Mouse (Mus musculus): Measurements from ENCODE around the gene Mpp6.

Mpp6 gene

DNA sequence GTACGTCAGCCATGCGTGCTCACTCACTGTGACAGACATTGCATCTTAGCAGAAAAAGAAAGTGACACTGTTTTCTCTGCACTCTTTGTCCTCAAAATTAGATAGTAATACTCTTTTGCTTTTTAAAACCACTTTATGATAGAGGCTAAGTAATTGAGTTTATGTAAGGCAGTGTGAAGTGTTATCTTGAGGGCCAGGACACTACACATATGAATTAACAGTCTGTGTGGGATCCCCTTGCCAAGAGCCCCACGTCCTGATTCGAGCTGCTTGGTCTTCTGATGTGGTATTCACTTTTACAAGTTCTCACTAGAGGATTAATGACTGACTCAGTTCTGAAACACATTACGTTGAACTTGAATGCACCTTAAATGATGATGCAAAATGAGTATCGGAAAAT is 49.8 kb downstream of the Mpp6 start:
- no peak for DNase-seq

DNA sequence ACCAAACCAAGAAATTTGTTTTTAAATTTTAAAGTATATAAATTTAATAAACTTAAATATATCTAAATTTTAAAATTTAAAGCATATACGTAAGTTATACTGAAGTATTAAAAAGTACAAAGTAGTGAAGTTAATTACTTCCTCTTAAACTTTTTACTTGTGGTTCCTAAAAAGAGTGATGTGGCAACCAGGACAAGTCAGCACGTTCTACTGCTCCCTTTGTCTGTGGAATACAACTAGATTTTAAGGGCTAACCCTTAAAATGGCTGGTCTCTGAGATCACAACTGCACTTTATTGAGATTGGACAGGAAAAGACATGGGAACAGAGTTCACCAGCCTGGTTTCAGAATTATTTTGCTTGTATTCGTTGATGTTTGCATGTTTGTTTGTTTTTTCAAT is 53.0 kb downstream of the Mpp6 start:
- DNase-seq: no peak

DNA sequence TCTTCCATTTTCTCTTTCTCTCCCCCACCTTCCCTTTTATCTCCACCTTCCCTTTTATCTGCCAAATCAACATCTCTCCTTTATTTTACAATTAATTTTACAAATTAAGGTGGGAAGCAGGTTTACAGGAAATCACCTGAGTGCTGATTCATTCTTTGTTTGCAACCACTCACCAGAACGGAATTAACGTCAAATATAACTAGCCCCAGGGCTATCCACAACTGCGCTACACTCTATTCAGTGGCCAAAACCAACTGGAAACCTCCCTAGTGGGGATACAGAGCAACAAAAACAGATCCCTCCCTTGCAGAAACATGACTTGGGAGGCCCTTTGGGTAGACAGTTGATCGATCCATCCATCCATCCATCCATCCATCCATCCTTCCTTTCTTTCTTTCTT is 58.8 kb downstream of the Mpp6 start:
- no peak for DNase-seq

DNA sequence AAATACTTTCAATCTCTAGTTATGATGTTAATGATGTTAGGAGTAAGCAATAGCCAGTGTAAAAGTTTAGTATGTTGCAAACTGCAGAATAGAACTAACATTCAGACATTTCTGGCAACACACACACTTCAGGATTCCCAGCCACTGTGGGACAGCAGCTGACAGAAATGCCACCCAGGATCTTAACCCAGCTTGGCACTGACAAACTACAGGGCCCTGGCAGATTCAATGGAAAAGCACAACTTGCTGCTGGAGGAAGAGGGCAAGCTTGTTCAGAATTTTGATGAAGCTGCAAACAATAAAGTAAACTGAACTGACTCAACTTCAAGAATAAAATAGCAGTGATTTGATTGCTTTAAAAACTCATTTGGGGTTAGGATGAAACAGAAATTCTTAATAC is 59.7 kb downstream of the Mpp6 start:
- no peak for DNase-seq

DNA sequence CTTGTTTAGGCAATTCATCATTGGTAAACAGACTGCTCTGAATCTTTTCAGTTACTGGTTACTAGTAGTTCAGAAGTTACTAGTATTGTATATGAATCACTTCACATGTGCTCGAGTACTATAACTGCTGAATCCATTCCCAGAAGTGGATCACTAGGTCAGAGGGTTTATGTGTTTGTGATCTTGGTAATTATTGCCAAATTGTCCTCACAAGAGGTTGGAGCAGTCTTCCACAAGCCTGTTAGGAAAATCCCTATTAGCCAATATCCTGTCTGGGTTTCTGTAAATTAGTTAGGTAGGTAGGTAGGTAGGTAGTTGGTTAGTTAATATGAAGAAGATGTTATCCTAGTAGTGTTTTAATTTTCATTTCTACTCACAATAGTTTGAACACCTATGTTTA is 65.7 kb downstream of the Mpp6 start:
- peak in 1 of 2 experiments; percentile 12 for DNase-seq

DNA sequence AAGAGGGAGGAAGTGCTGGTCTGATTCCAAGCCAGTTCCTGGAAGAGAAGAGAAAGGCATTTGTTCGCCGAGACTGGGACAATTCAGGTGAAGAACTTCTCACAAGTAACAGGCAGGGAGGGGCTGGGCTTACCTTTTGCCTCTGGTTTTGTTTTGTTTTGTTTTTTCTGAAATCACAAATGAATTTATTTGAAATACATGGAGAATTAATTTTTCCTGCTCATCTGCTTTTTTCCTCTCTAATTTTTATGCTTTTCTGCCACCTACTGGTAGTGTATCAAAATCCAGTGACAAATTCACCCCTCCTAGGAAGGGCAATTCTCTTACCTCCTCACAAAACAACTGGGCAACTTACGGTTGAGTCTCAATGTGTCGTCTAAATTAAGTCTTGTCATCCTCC is 70.1 kb downstream of the Mpp6 start:
- DNase-seq: peak; percentile 17 to 21

DNA sequence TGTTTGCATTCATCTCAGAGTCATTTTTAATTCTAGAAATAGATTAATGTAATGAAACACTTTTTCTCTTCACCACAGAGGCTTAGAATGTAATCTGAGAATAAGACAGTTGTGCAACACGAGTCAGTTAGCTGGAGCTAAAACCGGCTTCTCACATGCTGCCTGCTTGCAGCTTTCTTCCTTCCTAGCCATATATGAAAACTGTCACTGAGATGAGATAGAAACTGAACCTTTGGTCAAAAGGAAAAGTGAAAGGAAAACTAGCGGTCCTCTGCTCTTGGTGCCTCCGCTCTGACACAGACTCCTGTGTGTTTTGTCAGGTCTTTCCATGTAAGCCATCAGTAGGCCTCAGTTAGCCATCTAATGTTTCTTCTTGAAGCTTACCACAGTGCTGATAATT is 77.9 kb downstream of the Mpp6 start:
- peak in 1 of 2 experiments; percentile 8 for DNase-seq

DNA sequence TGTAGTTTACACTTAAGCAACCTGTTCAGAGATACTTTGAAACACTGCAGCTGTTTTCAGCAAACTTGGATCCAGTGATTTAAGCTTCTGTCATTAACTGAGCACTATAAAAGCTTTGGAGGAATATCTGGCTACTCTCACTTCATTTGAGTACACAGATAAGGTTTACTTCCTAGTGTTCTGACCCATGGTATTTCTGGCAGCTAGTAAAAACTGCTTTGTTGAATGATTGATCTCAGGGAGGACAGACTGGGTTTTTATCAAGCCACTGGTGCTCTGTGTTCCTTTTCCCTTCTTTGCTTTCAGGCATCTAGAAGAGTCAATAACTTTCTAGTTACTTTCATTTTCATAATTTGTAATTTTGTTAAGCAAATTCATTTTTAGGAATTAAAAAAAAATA is 79.3 kb downstream of the Mpp6 start:
- no peak for DNase-seq

DNA sequence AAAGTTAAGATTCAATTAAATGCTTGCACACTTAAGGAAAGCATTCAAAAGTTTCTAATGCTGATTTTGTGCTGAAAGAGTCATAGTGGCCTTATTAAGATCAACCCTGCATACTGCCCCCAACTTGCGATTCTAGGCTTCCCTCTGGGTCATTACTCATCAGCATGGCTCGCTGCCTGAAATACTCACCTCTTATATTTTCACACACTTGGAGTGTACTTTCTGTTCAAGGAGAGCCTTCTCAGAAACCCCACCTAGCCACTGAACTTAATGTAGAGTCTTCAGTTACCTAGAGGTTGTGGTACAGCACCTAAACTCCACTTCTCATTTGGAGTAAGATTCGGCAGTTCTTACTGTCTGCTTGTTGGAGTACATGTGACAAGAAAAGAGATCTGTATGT is 81.6 kb downstream of the Mpp6 start:
- DNase-seq: no peak

DNA sequence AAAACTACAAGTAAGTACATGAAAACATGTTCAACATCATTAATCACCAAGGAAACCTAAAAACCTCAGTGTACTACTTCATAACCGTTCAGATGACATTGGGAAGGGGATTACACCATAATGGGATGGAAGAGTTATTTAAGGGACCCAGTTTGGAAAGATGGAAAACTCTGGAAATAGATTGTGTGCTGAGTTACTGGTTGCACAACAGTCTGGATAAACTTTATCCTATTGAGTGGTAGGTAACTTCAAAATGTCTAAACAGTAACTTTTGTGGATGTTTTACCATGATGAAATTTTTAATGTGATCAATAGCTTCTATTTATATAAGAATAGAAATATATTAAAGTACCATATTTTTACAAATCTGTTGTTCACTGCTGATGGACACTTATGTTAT is 82.1 kb downstream of the Mpp6 start:
- DNase-seq: no peak

DNA sequence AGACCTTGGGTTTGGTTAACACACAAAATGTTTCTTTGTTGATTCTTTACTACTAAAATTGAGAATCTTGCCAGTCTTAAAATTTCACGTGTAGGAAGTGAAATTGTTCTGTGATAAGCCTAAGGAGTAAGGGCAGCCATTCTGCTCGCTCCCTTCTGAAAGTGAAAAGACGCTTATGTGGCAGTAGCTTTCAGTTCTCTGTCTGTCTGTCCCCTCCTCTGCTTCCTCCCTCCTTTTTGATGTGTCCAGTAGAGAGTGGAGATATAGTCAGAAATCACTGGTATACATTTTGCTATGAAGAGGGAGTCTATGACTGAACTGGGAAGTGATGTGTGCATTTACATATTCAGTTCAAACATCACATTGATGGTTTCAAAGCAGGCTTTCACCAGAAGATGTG is 82.8 kb downstream of the Mpp6 start:
- DNase-seq: no peak

DNA sequence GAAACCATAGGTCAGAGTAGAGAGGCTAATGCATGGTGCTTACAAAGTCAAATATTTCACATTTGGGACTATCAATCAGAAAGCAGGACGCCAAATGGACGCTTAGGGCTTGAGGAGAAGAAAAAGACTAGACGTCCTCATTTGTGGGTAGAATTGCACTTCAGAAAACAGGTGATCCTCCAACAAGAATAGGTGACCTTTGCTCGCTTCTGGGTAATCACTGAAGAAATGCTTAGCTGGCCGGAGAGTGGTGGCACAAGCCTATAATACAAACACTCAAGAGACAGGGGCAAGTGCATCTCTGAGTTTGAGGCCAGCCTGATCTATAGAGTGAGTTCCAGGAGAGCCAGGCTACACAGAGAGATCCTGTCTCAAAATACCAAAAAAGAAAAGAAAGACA is 83.8 kb downstream of the Mpp6 start:
- DNase-seq: peak; percentile 44 to 47

DNA sequence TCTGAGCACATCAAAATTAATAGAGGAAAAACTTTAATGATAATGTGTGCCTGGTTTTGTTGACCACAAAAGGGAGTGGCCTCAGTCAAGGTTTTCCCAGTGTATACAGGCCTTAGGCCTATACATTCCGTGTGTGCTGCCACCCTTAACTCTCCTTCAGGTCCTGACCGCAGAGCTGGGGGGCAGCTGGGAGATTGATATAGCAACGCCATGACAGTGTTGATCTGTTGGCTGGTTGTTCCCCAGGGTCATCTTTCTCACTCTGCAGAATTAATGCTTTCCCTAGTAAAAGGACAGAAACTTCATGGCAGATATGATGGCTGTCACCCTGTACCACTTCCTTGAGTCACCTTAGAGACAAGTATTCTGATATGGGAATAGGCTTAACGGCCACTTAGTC is 94.3 kb downstream of the Mpp6 start:
- DNase-seq: no peak

DNA sequence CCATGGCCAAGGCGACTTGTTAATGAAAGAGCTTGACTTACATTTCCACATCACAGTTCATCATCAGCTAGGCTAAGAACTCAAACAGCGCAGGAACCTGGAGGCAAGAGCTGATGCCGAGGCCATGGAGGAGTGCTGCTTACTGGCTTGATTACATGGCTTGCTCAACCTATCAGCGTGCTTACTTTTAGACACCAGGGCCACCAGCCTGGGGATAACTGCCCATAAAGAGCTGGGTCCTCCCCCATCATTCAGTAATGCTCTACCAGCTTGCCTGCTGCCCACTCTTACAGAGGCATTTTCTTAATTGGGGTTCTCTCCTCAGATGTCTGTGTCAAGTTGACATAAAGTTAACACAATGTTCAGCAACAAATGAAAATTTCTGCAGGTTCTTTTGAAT is 95.1 kb downstream of the Mpp6 start:
- no peak for DNase-seq

DNA sequence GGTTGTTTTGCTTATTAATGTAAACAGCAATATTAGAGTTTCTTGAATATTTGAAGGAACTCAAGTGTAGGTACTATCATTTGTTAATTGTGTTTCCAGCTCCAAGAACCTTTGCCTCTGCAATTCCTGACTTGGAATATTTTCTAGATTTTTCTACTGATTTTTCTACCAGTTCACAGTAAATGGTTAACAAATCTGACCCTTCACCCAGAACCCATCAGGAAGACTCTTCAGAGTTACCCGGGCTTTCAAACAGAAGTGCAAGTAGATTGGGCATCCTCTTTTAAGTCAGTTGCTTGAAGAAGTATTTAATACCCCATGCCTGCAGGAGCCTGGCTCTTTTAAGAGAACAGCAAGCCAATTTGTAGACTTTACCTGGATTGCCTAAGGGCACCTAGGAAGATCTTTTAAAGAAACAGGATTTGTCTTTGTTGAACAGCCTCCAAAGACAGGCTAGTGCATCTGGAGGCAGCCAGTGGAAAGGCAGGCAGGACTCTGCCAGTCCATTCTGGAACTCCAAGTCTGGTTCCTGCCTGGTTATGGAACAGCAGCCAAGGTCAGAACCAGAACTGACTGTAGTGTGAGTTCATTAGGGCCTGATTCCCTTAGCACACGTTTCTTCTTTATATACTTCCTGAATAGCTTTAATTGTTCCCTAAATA is 104.8 kb downstream of the Mpp6 start:
- DNase-seq: peak; percentile 48 to 76

DNA sequence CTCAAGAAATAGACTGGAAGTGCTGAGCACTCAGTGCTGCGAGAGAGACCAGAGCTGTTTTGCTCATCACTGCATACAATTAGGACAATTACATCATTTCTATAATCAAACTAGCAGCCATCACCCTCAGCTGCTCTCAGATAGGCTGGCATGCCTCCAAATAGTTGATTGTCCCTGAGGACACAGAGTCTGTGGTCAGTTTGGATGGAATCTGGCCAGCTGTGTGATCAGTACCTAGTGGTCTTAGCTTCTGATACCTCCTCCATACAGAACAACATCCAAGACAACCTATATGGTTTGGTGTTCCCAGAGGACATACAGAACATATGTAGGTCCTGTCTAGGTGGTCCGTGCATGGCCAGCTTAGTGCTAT is 105.3 kb downstream of the Mpp6 start:
- DNase-seq: peak; percentile 19 to 26

DNA sequence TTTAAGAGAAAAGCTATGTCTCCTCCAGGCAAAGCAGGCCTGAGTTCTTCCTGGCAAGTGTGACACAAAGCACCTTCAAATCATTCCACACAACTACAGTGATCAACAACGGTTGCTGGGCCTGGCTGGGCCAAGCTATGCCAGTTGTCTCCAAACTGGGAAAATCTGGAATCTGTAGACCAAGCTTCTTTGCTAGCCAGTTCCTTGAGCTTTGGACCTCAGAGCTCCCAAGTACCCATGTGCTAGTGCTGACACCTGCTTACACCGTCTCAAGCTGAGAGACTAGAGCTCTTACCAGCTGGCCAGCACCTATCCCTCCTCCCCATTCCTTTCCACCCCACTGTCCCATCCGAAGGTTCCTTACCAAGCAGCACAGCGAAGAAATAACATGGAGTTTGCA is 105.9 kb downstream of the Mpp6 start:
- DNase-seq: peak; percentile 60 to 61

DNA sequence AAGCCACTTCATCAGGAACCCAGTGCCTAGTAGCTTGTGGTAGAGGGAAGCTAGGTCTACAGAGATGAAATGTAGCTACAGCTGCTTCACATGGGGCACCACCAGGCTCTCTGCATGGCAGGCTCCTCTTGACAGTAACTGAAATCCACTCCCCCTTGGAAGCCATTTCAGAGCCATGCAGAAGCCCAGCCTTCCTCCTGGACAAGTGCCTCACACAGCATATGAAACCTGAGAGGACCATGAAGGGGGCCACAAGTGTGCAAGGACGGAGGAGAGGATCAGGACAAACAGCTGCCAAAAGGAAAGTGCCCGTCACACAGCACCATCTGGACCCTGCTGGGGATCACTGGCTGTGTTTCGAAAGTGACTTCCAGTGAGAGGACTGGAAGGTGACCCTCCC is 108.6 kb downstream of the Mpp6 start:
- DNase-seq: no peak

DNA sequence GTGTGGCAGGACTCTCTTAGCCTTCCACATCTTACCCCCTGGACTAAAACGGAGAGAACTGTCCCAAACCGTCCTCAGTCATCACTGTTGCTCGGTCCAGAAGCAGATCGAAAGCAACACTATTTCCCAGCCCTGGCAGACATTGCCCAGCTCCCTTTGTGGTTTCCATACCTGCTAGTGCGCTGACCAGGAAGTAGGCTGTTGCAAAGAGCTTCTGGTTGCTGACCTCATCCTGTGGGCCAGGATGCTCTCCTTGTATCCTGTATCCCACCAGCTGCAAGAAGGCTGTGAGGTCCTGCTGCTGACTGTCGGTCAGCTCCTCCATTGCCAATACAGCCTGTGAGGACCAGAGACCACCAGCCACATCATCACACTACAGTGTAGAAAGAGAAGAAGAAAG is 109.0 kb downstream of the Mpp6 start:
- no peak for DNase-seq

DNA sequence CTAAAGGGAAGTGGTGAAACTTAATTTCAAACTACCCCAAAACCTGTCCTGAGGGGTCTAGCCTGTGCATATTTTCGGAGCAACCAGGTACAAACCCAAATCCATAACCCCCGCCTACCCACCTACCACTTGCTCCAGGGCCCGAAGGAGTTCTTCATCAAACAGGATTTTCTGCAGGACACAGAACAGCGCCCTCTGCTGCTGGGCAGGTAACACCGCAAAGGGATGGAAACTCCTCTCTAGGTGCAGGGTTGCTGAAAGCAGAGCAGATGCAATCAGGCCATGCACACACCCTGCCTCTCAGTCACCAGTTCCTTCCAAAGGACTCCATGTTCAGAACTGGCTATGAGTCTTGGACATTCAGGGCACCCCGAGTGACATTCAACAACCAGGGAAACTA is 110.8 kb downstream of the Mpp6 start:
- DNase-seq: peak; percentile 12 to 25

DNA sequence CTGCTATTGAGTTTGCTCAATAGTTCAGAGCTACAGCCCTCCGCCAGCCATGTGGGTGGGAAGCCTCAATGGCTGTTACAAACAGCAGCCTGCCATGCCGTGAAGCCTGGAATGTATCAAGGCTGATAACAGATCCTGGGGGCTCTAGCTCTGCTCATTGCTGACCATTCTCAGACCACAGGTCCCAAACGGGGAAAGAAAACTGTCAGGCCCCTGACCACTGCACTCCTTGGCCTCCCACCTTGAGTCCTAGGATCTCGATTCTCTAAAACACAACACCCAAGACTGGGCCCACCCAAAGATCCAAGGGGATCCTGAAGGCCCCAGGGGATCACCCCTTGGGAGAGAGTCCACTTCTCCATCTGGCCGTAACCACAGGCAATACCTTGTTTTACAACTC is 112.3 kb downstream of the Mpp6 start:
- no peak for DNase-seq

DNA sequence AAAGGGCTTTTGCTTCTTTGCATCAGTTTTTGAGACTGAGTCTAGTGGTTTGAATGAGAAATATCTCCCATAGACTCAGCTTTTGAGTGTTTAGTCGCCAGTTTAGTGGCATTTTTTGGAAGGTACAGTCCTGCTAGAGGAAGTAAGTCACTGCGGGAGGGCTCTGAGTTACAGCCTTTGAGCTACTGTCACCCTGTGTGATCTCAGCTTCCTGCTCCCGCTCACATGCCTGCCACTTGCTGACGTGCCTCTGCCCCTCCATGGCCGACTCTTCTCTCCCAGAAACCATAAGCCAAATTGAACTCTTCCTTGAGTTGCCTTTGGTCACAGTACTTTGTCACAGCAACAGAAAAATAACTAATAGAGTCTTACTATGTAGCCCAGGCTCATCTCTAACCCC is 112.9 kb downstream of the Mpp6 start:
- no peak for DNase-seq

DNA sequence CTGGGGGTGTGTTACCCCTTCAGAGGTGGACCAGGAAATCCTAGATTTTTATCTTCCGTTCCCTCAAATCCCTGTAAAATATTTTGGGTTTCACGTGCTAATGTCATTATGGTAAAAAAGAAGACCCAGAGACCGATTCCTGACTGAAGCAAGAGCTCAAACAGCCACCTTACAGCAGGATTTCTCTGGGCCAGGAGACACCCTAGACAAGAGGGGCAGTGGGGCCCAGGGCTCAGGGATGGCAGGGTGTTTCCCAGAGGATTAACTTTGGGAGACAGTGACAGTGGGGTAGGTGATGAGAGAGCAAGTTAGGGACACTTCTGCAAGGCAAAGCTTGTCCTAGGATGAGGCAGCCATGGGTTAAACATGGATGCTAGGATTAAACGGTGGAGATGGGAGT is 113.6 kb downstream of the Mpp6 start:
- no peak for DNase-seq

DNA sequence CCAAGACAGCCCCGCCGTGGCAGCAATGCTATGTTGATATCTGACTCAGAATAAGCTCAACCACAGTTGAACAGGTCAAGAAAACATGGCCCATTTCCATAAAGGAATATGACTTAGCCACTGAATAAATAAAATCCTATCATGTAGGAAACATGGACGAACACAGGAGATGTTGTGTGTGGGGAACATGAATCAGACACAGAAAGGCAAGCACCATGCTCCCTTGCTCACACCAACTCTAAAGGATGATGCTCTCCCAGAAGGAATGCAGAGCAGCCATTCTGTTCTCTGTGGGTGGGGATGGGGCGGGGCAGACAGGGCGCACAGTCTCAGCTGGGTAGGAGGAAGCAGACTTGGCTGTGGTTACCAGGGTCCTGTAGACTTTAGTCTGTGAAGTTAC is 115.2 kb downstream of the Mpp6 start:
- DNase-seq: no peak

DNA sequence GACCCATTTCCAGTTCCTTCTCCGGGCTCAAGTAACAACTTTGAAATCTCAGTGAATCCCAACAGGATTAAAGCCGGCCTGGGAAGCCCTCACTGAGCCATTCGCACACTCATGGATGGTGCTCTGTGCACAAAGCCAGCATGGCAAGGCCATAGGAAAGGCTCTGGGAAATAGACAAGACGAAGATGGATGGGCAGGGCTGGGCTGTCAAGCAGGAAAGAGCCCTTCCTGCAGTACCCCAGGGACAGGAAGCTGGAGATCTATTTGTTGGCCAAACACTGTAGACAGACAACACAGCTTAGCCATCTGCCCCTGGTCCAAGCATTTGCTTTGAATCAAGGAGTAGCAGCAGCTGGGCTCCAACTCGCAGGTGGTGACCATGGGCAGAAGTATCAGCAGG is 118.1 kb downstream of the Mpp6 start:
- DNase-seq: peak; percentile 16 to 18

DNA sequence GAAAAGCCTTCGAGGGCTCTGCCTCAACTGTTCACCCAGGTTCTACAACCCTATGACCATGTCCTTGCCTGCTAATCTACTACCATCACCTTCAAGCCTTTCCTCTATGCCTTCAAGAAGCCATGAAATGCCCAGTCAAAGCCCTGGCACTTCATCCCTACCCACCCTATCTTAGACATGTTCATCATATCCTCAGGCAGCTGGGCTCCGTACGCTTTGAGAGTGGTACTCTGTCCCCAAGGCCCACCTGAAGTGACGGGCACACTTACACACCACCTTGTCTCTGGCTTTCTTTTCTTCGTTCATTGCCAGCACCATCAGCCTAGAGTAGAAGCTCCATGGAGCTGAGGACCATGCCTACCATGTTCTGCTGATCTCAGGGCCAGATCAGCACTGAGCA is 121.2 kb downstream of the Mpp6 start:
- no peak for DNase-seq

Measured in kidney, adult 8-10 months (tissue).